Mouse (Mus musculus) midbrain, embryonic 13.5 days (tissue): ENCODE results near the gene Gnat2. TPM values are rescaled to one million over a fixed set of nuclear protein-coding genes. Genes with fewer than 3 reads are reported as not detected.
A peak's percentile ranks its signal among the peaks of the same experiment; 100 is the strongest.

ENCODE experiments used
- ATAC-seq: fragments of 200-750 bp; cut with Nextera tagmentation; 2 replicates; pipeline ENCODE4 v1.8.0; 2017; ENCODE audit warnings: mild to moderate bottlenecking, moderate TSS enrichment, moderate library complexity
- H3K27ac ChIP-seq: fragments of 300-500 bp; sonication (generic); 2 replicates; pipeline ENCODE4 v1.5.1; 2015; ENCODE audit warnings: inconsistent platforms, mild to moderate bottlenecking, moderate library complexity
- H3K27me3 ChIP-seq: fragments of 300-500 bp; sonication (generic); 2 replicates; pipeline ENCODE4 v1.6.1; 2015; ENCODE audit warnings: mild to moderate bottlenecking, inconsistent platforms
- H3K36me3 ChIP-seq: fragments of 300-500 bp; sonication (generic); 2 replicates; pipeline ENCODE4 v1.6.1; 2015; ENCODE audit warnings: mild to moderate bottlenecking, inconsistent platforms
- H3K4me1 ChIP-seq: fragments of 300-500 bp; sonication (generic); replicated peaks from 2 replicates; pipeline ENCODE4 v1.6.1; 2015; ENCODE audit warnings: inconsistent platforms
- H3K4me2 ChIP-seq: fragments of 300-500 bp; sonication (generic); replicated peaks from 2 replicates; pipeline ENCODE4 v1.6.1; 2015; ENCODE audit warnings: moderate library complexity, mild to moderate bottlenecking, inconsistent platforms
- H3K4me3 ChIP-seq: fragments of 300-500 bp; sonication (generic); replicated peaks from 2 replicates; pipeline ENCODE4 v1.5.1; 2015; ENCODE audit warnings: mild to moderate bottlenecking, inconsistent platforms
- H3K9ac ChIP-seq: fragments of 300-500 bp; sonication (generic); replicated peaks from 2 replicates; pipeline ENCODE4 v1.6.1; 2015; ENCODE audit warnings: mild to moderate bottlenecking, inconsistent platforms
- H3K9me3 ChIP-seq: fragments of 300-500 bp; sonication (generic); 2 replicates; pipeline ENCODE4 v1.6.1; 2016; ENCODE audit warnings: mild to moderate bottlenecking, inconsistent platforms
- WGBS: fragments of 180-500 bp; shearing (Covaris S2); methylation state at CpG from one replicate; pipeline ENCODE4 v1.1.7; 2015; 5-methylcytosine and 5-hydroxymethylcytosine counted together
- polyA plus RNA-seq: library from polyadenylated mRNA; unstranded; fragments of >200 nt; fragmentation: Nextera tagmentation; extraction: Ambion mirVana; gene quantifications from 2 replicates; pipeline ENCODE4 v1.2.1, GENCODE M21; 2015

The Gnat2 gene
- polyA plus RNA-seq, 1 experiment from 2014 or later: 0.43 TPM

DNA sequence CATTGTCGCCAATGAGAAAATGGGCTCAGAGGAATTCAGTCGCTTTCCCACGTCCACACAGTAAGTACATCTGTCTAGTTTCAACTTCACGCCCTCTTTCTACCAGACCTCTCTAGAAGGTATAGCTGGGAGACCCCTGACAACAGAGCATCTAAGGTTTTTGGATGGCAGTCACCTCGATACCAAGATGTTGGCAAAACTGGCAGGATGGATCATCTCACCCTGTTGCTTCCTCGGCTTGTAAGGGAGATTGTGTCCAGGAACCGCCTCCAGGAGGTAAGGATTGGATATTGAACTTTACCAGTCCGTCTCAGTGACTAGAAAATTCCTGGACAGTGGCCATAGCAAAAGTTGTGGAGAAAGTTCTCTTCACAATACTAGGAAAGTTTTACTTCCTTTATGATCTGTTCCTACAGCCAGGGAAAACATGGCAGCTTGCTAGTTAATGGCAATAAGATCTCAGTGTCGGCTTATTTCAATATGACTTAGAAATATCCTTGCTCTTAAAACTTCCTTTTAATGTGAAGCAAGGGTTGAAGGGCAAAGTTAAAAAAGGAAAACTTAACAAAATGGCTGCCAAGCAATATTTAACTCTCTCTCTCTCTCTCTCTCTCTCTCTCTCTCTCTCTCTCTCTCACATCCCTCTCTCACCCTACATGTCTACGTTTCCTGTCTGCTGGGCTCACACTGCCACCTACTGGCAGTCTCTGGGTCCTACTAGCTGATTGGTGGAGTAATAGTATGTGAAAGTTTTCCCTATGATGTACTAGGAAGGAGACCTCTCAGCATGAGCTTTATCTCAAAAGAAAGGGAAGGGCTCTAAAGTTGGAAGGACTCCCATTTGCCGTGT is 55.0 kb downstream of the Gnat2 start:
- Histone ChIP-seq H3K4me2 (no peak overlapping the region), H3K9me3 (no peaks in the 10 kb centered on the region), H3K36me3 (no peaks in the 10 kb centered on the region), H3K4me3 (no peak overlapping the region), H3K9ac (no peak overlapping the region), H3K27ac (no peak overlapping the region; the same call in 1 of the 2 replicates), H3K27me3 (no peaks in the 10 kb centered on the region), H3K4me1 (peaks cover 33% of the 10 kb centered on the region)
- ATAC-seq: peak; percentile 47
- 66% methylated on average over 11 of the region's 11 CpGs for WGBS

Other genes starting within 250 kb of the Gnat2 start
- gene Eps8l3, start 215.6 kb upstream of the Gnat2 start, polyA plus RNA-seq: 0.36 TPM in 1 of 2 replicates, not detected in the other
- 236 and 245 TPM in 2 replicates for gene Gstm5, start 197.0 kb upstream of the Gnat2 start, polyA plus RNA-seq
- 100 and 107 TPM in 2 replicates for gene Gstm7, start 161.0 kb upstream of the Gnat2 start, polyA plus RNA-seq
- 14.5 and 17.3 TPM in 2 replicates for gene Gstm6, start 149.0 kb upstream of the Gnat2 start, polyA plus RNA-seq
- gene Gstm3, start 123.5 kb upstream of the Gnat2 start, polyA plus RNA-seq: 0.26 TPM in 1 of 2 replicates, not detected in the other
- 6.0 and 6.2 TPM in 2 replicates for gene Gstm2, start 106.3 kb upstream of the Gnat2 start, polyA plus RNA-seq
- 28.7 and 36.2 TPM in 2 replicates for gene Gstm1, start 74.8 kb upstream of the Gnat2 start, polyA plus RNA-seq
- gene Gstm4, start 47.9 kb upstream of the Gnat2 start, polyA plus RNA-seq: 13.8 and 14.2 TPM in 2 replicates
- 53.6 and 54.5 TPM in 2 replicates for gene Ampd2, start 6.1 kb upstream of the Gnat2 start, polyA plus RNA-seq
- gene Gnai3, start 53.4 kb downstream of the Gnat2 start, polyA plus RNA-seq: 148 and 152 TPM in 2 replicates
- 2.0 and 2.1 TPM in 2 replicates for gene Gpr61, start 62.1 kb downstream of the Gnat2 start, polyA plus RNA-seq
- gene Amigo1, start 93.5 kb downstream of the Gnat2 start, polyA plus RNA-seq: 9.9 and 11.0 TPM in 2 replicates
- gene Cyb561d1, start 108.4 kb downstream of the Gnat2 start, polyA plus RNA-seq: 4.3 and 5.6 TPM in 2 replicates
- 27.8 and 28.8 TPM in 2 replicates for gene Atxn7l2, start 118.1 kb downstream of the Gnat2 start, polyA plus RNA-seq
- 0.92 and 0.95 TPM in 2 replicates for gene Sypl2, start 133.9 kb downstream of the Gnat2 start, polyA plus RNA-seq
- 242 and 257 TPM in 2 replicates for gene Psma5, start 164.1 kb downstream of the Gnat2 start, polyA plus RNA-seq
- gene Sort1, start 191.3 kb downstream of the Gnat2 start, polyA plus RNA-seq: 14.9 and 18.3 TPM in 2 replicates